Mouse (Mus musculus) splenic B cell, adult 2 months (primary cell): ENCODE measurements around the gene Trim23.

ENCODE experiments used
- DNase-seq: peaks from one replicate; pipeline ENCODE4 v3.0.0-alpha.2; 2011; ENCODE audit warnings: low read depth, low spot score
- H3K27me3 ChIP-seq: 2 replicates; pipeline ENCODE4 v1.6.1; 2012; ENCODE audit warnings: mild to moderate bottlenecking, low read length, moderate library complexity, mixed read lengths; ENCODE audit not compliant: control insufficient read depth, poor library complexity, insufficient read depth, severe bottlenecking
- H3K36me3 ChIP-seq: 2 replicates; pipeline ENCODE4 v1.6.1; 2012; ENCODE audit warnings: mild to moderate bottlenecking, low read length, moderate library complexity, mixed read lengths; ENCODE audit not compliant: control insufficient read depth, poor library complexity, insufficient read depth, severe bottlenecking

The Trim23 gene

GRCm38 (mm10) chr13:104178650-104179121 lies at the start of gene Trim23:
TSS of gene Trim23 (plus strand) at chr13:104178797.
- peak; percentile 98 for DNase-seq
- H3K27me3 ChIP-seq = no peaks in the 10 kb centered on the region
- H3K36me3 ChIP-seq = 0 out of 2 replicates have a peak, but pooled peaks cover 3% of the 10 kb centered on the region

GRCm38 (mm10) chr13:104132561-104132960 lies 46.0 kb upstream of the Trim23 start:
- H3K27me3 ChIP-seq = no peaks in the 10 kb centered on the region
- DNase-seq = no peak

GRCm38 (mm10) chr13:104134510-104135085 lies 44.0 kb upstream of the Trim23 start:
- DNase-seq = no peak
- H3K27me3 ChIP-seq = no peaks in the 10 kb centered on the region
- H3K36me3 ChIP-seq = no peaks in the 10 kb centered on the region

More at GRCm38 (mm10) chr13:104132561-104132960, 46.0 kb upstream of the Trim23 start:
- no peaks in the 10 kb centered on the region for H3K36me3 ChIP-seq

GRCm38 (mm10) chr13:104139369-104140209 lies 39.0 kb upstream of the Trim23 start:
- Histone ChIP-seq H3K36me3 (peaks cover 4% of the 10 kb centered on the region), H3K27me3 (no peaks in the 10 kb centered on the region)
- DNase-seq = peak; percentile 88

- no peaks in the 10 kb centered on the region for H3K27me3 ChIP-seq
- DNase-seq = no peak
- peaks cover 6% of the 10 kb centered on the region for H3K36me3 ChIP-seq
Observed at GRCm38 (mm10) chr13:104144871-104145270, 33.7 kb upstream of the Trim23 start.

- DNase-seq = no peak
- Histone ChIP-seq H3K27me3 (no peaks in the 10 kb centered on the region), H3K36me3 (peaks cover 6% of the 10 kb centered on the region)
Observed at GRCm38 (mm10) chr13:104145646-104146045, 33.0 kb upstream of the Trim23 start.

- Histone ChIP-seq H3K36me3 (0 out of 2 replicates have a peak, but pooled peaks cover 2% of the 10 kb centered on the region), H3K27me3 (no peaks in the 10 kb centered on the region)
- no peak for DNase-seq
Observed at GRCm38 (mm10) chr13:104154180-104154579, 24.4 kb upstream of the Trim23 start.

GRCm38 (mm10) chr13:104155106-104155505 lies 23.5 kb upstream of the Trim23 start:
- Histone ChIP-seq H3K36me3 (peaks cover 4% of the 10 kb centered on the region), H3K27me3 (no peaks in the 10 kb centered on the region)
- no peak for DNase-seq

GRCm38 (mm10) chr13:104155686-104156085 lies 22.9 kb upstream of the Trim23 start:
- no peak for DNase-seq

GRCm38 (mm10) chr13:104171711-104172110 lies 6.9 kb upstream of the Trim23 start:
- peaks cover 10% of the 10 kb centered on the region; the same call in 1 of the 2 replicates for H3K36me3 ChIP-seq
- no peaks in the 10 kb centered on the region for H3K27me3 ChIP-seq
- DNase-seq = no peak

More at GRCm38 (mm10) chr13:104155686-104156085, 22.9 kb upstream of the Trim23 start:
- H3K36me3 ChIP-seq = peaks cover 4% of the 10 kb centered on the region
- no peaks in the 10 kb centered on the region for H3K27me3 ChIP-seq

GRCm38 (mm10) chr13:104172498-104172897 lies 6.1 kb upstream of the Trim23 start:
- no peak for DNase-seq
- Histone ChIP-seq H3K27me3 (no peaks in the 10 kb centered on the region), H3K36me3 (0 out of 2 replicates have a peak, but pooled peaks cover 5% of the 10 kb centered on the region)

GRCm38 (mm10) chr13:104176874-104177273 lies 1.7 kb upstream of the Trim23 start:
- 0 out of 2 replicates have a peak, but pooled peaks cover 3% of the 10 kb centered on the region for H3K36me3 ChIP-seq
- no peaks in the 10 kb centered on the region for H3K27me3 ChIP-seq
- DNase-seq = no peak

GRCm38 (mm10) chr13:104177796-104178649 lies 574 bp upstream of the Trim23 start, which contains the start of gene Trappc13:
TSS of gene Trappc13 (minus strand) at chr13:104178469.
- DNase-seq = no peak
- Histone ChIP-seq H3K27me3 (no peaks in the 10 kb centered on the region), H3K36me3 (0 out of 2 replicates have a peak, but pooled peaks cover 3% of the 10 kb centered on the region)

- H3K36me3 ChIP-seq = 0 out of 2 replicates have a peak, but pooled peaks cover 3% of the 10 kb centered on the region
- no peak for DNase-seq
- no peaks in the 10 kb centered on the region for H3K27me3 ChIP-seq
Observed at GRCm38 (mm10) chr13:104179176-104179888, 735 bp downstream of the Trim23 start.
